Mouse (Mus musculus): Measurements from ENCODE around the gene Abhd15. TPM values are rescaled to one million over a fixed set of nuclear protein-coding genes. Genes with fewer than 3 reads are reported as not detected.
"Not testable (repeated sequence)": the region's sequence is repeated elsewhere in the genome, so short reads cannot be mapped to it uniquely, and the experiment has no call there.

Abhd15 gene
- polyA plus RNA-seq, 1 experiment from 2014 or later, result 1.9 TPM

DNA sequence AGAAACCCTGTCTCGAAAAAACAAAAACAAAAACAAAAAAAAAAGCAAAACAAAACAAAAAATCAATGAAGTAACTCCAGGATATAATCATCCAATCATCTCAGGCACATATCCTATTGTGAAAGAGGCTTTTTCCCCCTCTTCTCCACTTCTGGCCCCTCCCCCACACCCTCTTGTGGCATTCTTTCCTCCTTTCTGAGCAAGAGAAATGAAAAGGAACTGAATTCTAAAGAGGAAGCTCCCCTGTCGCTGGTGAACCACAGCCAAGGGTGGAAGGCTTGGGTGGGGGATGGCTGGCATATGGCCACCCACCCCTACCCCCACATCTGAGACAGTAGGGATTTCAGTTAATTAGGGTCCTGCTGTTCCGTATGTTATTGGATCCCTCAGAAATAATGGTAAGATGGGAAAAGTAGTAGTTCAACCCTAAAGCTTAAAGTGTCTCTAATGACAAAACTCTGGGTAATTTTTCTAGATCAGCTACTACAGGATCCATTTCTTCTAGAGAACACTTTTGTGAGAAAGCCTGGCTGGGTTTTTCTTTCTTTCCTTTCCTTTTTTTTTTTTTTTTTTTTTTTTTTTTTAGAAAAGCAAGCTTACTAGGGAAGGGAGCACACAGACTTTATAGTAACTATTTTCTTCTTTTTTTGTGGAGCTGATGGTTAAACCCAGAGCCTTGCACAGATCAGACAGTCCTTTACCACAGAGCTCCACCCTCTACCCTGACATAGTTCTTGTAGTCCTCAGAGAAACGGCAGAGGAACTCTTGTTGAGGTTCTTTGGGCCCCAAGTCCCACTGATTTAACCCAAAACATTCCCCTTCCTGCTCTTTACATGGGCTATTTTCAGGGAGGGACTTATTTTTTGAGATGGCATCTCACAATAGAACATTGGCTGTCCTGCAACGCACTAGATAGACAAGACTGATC lies 5.9 kb downstream of the Abhd15 start:
- Histone ChIP-seq H3K4me3 (ENCODE audit: low read depth, low read length) (no peak overlapping the region), H3K27ac (ENCODE audit: low read length) (no peak overlapping the region), H3K27me3 (ENCODE audit: control insufficient read depth, insufficient read depth, low read length) (peaks cover 5% of the 10 kb centered on the region; the same call in 1 of the 2 replicates), H3K9ac (replicated peaks; ENCODE audit: low read depth, low read length) (no peak overlapping the region), H3K4me1 (ENCODE audit: control insufficient read depth, insufficient read depth, low read length) (peaks cover under 1% of the 10 kb centered on the region; the same call in 1 of the 2 replicates), H3K36me3 (ENCODE audit: control insufficient read depth, insufficient read depth, low read length) (no peaks in the 10 kb centered on the region), H3K4me2 (replicated peaks; ENCODE audit: low read depth, low read length) (no peak overlapping the region), H3K9me3 (ENCODE audit: control insufficient read depth, low read depth, low read length) (no peaks in the 10 kb centered on the region)
- whole genome bisulfite sequencing, result 62% methylated on average over 5 of the region's 5 CpGs
- no peak for ATAC-seq (ENCODE audit: insufficient number of reproducible peaks, insufficient read depth, low FRiP score, low read depth)

DNA sequence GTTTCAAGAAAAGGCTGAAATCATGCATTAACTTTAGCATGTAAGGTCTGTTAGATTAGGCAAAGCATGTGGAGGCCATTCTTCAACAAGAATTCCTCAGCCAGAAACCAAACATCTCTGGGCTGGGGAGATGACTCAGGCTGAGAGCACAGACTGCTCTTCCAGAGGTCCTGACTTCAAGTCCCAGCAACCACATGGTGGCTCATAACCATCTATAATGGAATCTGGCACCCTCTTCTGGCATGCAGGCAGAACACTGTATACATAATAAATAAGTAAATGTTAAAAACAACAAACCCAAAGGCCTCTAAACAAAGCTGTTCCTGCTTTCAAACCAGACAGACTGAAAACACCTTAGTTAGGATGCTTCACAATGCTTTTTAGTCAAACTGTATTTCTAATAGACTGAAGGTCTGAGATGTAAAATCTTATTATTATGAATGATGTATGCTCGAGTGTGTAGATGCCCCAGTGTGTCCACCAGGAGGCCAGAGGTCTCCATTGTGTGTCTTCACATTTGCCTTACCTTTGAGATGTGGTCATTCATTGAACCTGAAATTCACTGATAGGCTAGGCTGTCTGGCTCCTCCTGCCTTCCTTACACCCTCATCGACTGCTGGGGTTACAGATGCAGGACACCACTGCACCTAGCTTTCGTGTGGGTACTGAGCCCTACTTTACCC lies 11.0 kb downstream of the Abhd15 start:
- no peak for ATAC-seq (ENCODE audit: insufficient number of reproducible peaks, insufficient read depth, low FRiP score, low read depth)
- no peaks in the 10 kb centered on the region for H3K4me1 ChIP-seq (ENCODE audit: control insufficient read depth, insufficient read depth, low read length)
- no peaks in the 10 kb centered on the region for H3K36me3 ChIP-seq (ENCODE audit: control insufficient read depth, insufficient read depth, low read length)
- no peak overlapping the region for H3K4me2 ChIP-seq (replicated peaks; ENCODE audit: low read depth, low read length)
- 68% methylated on average over 3 of the region's 3 CpGs for WGBS
- H3K27ac ChIP-seq (ENCODE audit: low read length), result no peak overlapping the region
- H3K27me3 ChIP-seq (ENCODE audit: control insufficient read depth, insufficient read depth, low read length), result no peaks in the 10 kb centered on the region
- H3K9me3 ChIP-seq (ENCODE audit: control insufficient read depth, low read depth, low read length), result no peaks in the 10 kb centered on the region
- H3K9ac ChIP-seq (replicated peaks; ENCODE audit: low read depth, low read length), result no peak overlapping the region
- no peak overlapping the region for H3K4me3 ChIP-seq (ENCODE audit: low read depth, low read length)

DNA sequence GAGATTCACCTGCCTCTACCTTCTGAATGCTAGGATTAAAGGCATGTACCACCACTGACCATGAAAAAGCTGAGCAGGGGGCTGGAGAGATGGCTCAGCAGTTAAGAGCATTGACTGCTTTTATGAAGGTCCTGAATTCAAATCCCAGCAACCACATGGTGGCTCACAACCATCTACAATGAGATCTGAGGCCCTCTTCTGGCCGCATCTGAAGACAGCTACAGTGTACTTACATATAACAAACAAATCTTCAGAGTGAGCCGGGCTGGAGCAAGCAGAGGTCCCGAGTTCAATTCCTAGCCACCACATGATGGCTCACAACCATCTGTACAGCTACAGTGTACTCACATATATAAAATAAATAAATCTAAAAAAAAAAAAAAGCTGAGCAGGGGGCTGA lies 13.5 kb downstream of the Abhd15 start:
- ATAC-seq (ENCODE audit: insufficient number of reproducible peaks, insufficient read depth, low FRiP score, low read depth); H3K27me3 ChIP-seq (ENCODE audit: control insufficient read depth, insufficient read depth, low read length); H3K4me2 ChIP-seq (replicated peaks; ENCODE audit: low read depth, low read length); H3K36me3 ChIP-seq (ENCODE audit: control insufficient read depth, insufficient read depth, low read length); H3K27ac ChIP-seq (ENCODE audit: low read length); H3K9ac ChIP-seq (replicated peaks; ENCODE audit: low read depth, low read length); H3K4me3 ChIP-seq (ENCODE audit: low read depth, low read length); H3K4me1 ChIP-seq (ENCODE audit: control insufficient read depth, insufficient read depth, low read length); H3K9me3 ChIP-seq (ENCODE audit: control insufficient read depth, low read depth, low read length): not testable (repeated sequence)
- WGBS, result 86% methylated on average over 3 of the region's 3 CpGs

DNA sequence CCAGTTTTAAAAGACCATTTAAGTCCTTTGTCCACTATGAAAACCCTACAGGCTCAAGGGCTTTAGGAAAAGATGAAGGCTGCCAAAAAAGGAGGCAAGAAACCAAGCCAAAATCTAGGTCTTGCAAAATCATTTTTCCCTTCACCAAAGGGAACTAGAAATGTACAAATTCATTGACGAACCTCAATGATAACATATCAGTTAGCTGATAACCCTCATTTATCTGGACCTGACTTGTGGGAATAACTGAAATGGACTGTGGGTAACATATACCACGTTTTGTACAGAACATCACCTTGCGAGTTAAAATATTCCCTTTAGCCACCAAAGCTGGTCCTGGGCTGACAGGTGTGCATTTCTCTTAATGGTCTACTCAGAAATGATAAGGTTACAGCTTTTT lies 14.7 kb downstream of the Abhd15 start:
- no peak overlapping the region for H3K9ac ChIP-seq (replicated peaks; ENCODE audit: low read depth, low read length)
- H3K27me3 ChIP-seq (ENCODE audit: control insufficient read depth, insufficient read depth, low read length), result no peaks in the 10 kb centered on the region
- no peak overlapping the region for H3K4me2 ChIP-seq (replicated peaks; ENCODE audit: low read depth, low read length)
- ATAC-seq (ENCODE audit: insufficient number of reproducible peaks, insufficient read depth, low FRiP score, low read depth), result no peak
- H3K27ac ChIP-seq (ENCODE audit: low read length), result no peak overlapping the region
- H3K9me3 ChIP-seq (ENCODE audit: control insufficient read depth, low read depth, low read length), result no peaks in the 10 kb centered on the region
- H3K36me3 ChIP-seq (ENCODE audit: control insufficient read depth, insufficient read depth, low read length), result 0 out of 2 replicates have a peak, but pooled peaks cover 3% of the 10 kb centered on the region
- H3K4me3 ChIP-seq (ENCODE audit: low read depth, low read length), result no peak overlapping the region
- no peaks in the 10 kb centered on the region for H3K4me1 ChIP-seq (ENCODE audit: control insufficient read depth, insufficient read depth, low read length)
- WGBS, result 78% methylated on average over 3 of the region's 3 CpGs

DNA sequence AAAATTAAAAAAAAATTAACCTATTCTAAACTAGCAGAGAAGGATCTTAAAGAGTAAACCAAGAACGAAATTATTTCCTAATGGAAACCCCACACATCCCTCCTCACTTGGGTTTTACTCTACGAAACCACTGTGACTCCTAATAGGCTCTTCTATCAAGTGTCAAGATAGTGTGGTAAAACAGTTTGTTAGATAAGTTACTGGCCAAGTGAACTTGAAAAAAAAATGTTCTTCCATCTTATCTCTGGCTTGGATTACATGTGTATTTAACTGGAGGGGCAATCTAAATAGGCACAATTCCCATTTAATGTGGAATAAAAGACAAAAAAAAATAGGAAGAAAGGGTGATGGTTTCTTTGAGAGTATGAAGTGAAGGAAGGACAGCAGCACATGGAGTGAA lies 15.9 kb downstream of the Abhd15 start:
- Histone ChIP-seq H3K4me3 (ENCODE audit: low read depth, low read length) (no peak overlapping the region), H3K27ac (ENCODE audit: low read length) (no peak overlapping the region), H3K36me3 (ENCODE audit: control insufficient read depth, insufficient read depth, low read length) (peaks cover 5% of the 10 kb centered on the region; the same call in 1 of the 2 replicates), H3K9ac (replicated peaks; ENCODE audit: low read depth, low read length) (no peak overlapping the region), H3K27me3 (ENCODE audit: control insufficient read depth, insufficient read depth, low read length) (no peaks in the 10 kb centered on the region), H3K9me3 (ENCODE audit: control insufficient read depth, low read depth, low read length) (no peaks in the 10 kb centered on the region), H3K4me1 (ENCODE audit: control insufficient read depth, insufficient read depth, low read length) (no peaks in the 10 kb centered on the region), H3K4me2 (replicated peaks; ENCODE audit: low read depth, low read length) (no peak overlapping the region)
- 89% methylated on average over 2 of the region's 2 CpGs for WGBS
- ATAC-seq (ENCODE audit: insufficient number of reproducible peaks, insufficient read depth, low FRiP score, low read depth), result no peak

GRCm38 (mm10) chr11:77532202-77532846 lies 17.4 kb downstream of the Abhd15 start:
- H3K9me3 ChIP-seq (ENCODE audit: control insufficient read depth, low read depth, low read length), result no peaks in the 10 kb centered on the region
- WGBS, result 88% methylated on average over 4 of the region's 4 CpGs
- H3K9ac ChIP-seq (replicated peaks; ENCODE audit: low read depth, low read length), result no peak overlapping the region
- no peak for ATAC-seq (ENCODE audit: insufficient number of reproducible peaks, insufficient read depth, low FRiP score, low read depth)
- H3K4me1 ChIP-seq (ENCODE audit: control insufficient read depth, insufficient read depth, low read length), result no peaks in the 10 kb centered on the region
- no peak overlapping the region for H3K27ac ChIP-seq (ENCODE audit: low read length)
- H3K36me3 ChIP-seq (ENCODE audit: control insufficient read depth, insufficient read depth, low read length), result peaks cover 14% of the 10 kb centered on the region
- no peaks in the 10 kb centered on the region for H3K27me3 ChIP-seq (ENCODE audit: control insufficient read depth, insufficient read depth, low read length)
- H3K4me3 ChIP-seq (ENCODE audit: low read depth, low read length), result no peak overlapping the region
- H3K4me2 ChIP-seq (replicated peaks; ENCODE audit: low read depth, low read length), result no peak overlapping the region

DNA sequence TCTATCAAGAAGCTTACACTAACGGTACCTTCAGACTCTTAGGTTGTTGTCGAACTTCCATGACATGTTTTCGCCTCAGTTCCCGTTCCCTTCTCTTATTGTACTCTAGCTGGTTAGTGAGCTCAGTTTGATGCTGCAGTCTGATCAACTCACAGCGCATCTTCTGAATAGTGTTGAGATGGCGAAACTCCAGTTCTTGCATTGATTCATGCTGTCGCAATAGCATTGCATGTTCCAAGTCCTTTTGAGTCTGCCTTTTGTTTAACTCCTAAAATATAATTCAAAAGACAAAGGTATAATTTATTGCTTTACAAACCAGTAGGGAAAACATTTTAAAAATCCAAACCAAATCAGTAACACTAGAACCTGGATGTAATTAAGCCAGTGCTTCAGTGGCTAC lies 30.3 kb downstream of the Abhd15 start:
- 93% methylated on average over 7 of the region's 7 CpGs for WGBS
- H3K27me3 ChIP-seq (ENCODE audit: control insufficient read depth, insufficient read depth, low read length), result no peaks in the 10 kb centered on the region
- no peak for ATAC-seq (ENCODE audit: insufficient number of reproducible peaks, insufficient read depth, low FRiP score, low read depth)
- no peak overlapping the region for H3K4me3 ChIP-seq (ENCODE audit: low read depth, low read length)
- peaks cover 60% of the 10 kb centered on the region for H3K36me3 ChIP-seq (ENCODE audit: control insufficient read depth, insufficient read depth, low read length)
- H3K9me3 ChIP-seq (ENCODE audit: control insufficient read depth, low read depth, low read length), result no peaks in the 10 kb centered on the region
- H3K4me1 ChIP-seq (ENCODE audit: control insufficient read depth, insufficient read depth, low read length), result no peaks in the 10 kb centered on the region
- no peak overlapping the region for H3K9ac ChIP-seq (replicated peaks; ENCODE audit: low read depth, low read length)
- no peak overlapping the region for H3K4me2 ChIP-seq (replicated peaks; ENCODE audit: low read depth, low read length)
- H3K27ac ChIP-seq (ENCODE audit: low read length), result no peak overlapping the region

GRCm38 (mm10) chr11:77585201-77585600 lies 70.3 kb downstream of the Abhd15 start:
- ATAC-seq (ENCODE audit: insufficient number of reproducible peaks, insufficient read depth, low FRiP score, low read depth), result no peak
- H3K36me3 ChIP-seq (ENCODE audit: control insufficient read depth, insufficient read depth, low read length), result peaks cover 23% of the 10 kb centered on the region

More at GRCm38 (mm10) chr11:77585201-77585600, 70.3 kb downstream of the Abhd15 start:
- H3K4me3 ChIP-seq (ENCODE audit: low read depth, low read length), result no peak overlapping the region
- no peaks in the 10 kb centered on the region for H3K4me1 ChIP-seq (ENCODE audit: control insufficient read depth, insufficient read depth, low read length)
- no peak overlapping the region for H3K4me2 ChIP-seq (replicated peaks; ENCODE audit: low read depth, low read length)
- H3K9me3 ChIP-seq (ENCODE audit: control insufficient read depth, low read depth, low read length), result no peaks in the 10 kb centered on the region
- H3K27ac ChIP-seq (ENCODE audit: low read length), result no peak overlapping the region
- no peak overlapping the region for H3K9ac ChIP-seq (replicated peaks; ENCODE audit: low read depth, low read length)
- 92% methylated on average over 3 of the region's 3 CpGs for WGBS
- no peaks in the 10 kb centered on the region for H3K27me3 ChIP-seq (ENCODE audit: control insufficient read depth, insufficient read depth, low read length)

All from stomach, embryonic 14.5 days (tissue).